Mouse (Mus musculus) adrenal gland, adult (tissue): ENCODE data around the gene Gdf3.
"Not testable (repeated sequence)": the region's sequence is repeated elsewhere in the genome, so short reads cannot be mapped to it uniquely, and the experiment has no call there.

Experiments
- DNase-seq, 2 experiments: peaks; one replicate each; pipeline ENCODE4 v3.0.0; 2022 to 2023; ENCODE audit warnings: low spot score in 1 of 2; ENCODE audit not compliant: inconsistent age in 2 of 2

The Gdf3 gene

DNA sequence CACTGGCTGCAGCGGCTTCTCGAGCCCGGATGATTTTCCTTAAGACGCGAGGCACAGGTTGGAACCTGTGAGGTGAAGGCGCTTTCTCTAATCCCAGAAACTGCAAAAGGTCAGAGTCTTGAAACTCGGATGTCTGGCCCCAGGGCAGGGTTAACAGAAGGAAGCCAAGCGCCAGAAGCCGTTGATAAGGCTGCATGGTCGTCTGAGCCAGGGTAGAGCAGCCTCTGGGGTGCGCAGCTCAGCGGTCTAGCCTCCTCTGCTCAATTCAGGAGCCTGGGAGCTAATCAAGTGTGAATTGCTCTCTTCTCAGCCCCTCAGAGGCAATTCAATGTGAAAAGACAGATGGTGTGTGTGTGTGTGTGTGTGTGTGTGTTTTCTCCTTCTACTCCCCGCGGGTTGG is at the start of gene Gdf3:
Gene Gdf3 (minus strand): TSS at position 317 of the 400 bp plus-strand sequence.
- DNase-seq, result no peak

DNA sequence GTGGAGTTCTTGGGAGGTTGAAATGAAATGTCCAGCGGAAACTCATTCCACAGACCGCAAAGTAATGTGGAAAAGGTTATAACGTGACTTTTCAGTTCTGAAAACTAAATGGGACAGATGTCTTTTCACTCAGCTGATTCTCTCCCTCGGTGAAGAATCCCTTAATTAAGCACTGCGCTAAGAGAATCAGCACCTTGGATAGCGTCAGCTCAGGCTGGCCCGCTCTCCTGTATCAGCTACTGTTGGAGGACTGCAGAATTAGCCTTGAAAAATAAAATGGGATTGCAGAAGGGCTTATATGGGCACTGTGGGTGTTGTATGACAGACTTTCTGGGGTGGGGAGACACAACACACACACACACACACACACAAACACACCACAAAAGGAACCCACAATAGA is 49.7 kb upstream of the Gdf3 start:
- peak in 1 of 2 experiments; percentile 52 for DNase-seq

DNA sequence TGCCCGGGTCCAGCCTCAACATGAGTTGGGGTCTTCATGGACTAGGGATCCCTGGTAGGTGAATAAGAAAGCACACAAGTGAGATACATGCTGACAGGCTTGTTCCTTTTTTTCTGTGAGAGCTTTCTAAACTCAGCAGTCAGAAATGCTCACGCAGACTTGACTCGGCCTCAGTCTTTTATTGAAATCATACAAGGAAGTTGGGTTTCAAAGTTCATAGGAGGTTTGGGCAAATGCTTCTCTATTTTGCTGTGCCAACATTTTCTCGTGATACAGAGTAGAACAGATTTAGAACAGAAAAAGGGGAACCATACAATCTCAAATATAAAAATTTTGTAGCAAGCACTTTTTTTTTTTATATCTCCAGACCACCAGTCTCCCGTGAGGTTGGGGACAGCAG is 47.7 kb upstream of the Gdf3 start:
- peak in 1 of 2 experiments; percentile 37 for DNase-seq

DNA sequence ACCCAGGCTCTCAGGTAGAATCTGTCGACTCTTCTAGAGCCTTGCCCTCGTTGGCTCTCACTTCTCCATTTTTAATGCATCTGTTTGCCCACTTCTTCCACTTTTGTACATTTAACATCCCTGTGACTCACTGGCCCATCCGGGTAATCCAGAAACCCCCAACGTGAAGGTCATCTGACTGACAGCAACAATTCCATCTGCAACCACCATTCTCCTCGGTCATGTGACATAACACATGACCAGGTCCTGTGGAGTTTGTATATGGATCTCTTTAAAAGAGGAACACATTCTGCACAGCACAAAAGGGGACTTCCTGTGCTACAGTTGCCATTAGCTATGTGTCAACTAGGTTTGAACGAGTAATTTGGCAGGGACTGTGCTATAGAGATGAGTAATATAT is 44.4 kb upstream of the Gdf3 start:
- peak; percentile 23 to 37 for DNase-seq

DNA sequence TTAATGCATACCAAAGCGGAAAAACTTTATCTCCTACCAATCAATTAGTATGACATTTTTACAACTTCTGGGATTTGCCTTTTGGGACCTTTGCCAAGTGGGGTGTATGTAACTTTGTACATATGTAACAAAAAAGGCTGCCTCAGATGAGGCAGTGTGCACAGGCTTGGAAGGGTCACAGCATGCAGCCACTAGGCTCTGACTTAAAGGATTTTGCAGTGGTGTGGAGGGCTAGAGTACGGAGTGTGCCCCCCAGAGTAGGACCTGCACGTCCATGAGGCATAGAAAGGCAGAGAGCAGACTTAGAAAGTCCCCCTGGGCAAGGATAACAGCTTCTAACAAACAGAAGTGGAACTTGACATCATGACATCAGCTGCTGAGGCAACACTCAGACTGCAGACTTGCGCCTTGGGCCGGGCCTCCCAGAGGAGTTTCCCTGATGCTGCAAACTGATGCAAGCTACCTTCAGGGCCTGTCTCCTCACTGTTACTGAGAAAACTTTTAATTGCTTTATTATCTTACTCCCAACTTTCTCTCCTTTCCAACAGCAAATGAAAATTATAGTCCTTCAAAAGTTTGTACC is 40.6 kb upstream of the Gdf3 start:
- DNase-seq, result no peak

DNA sequence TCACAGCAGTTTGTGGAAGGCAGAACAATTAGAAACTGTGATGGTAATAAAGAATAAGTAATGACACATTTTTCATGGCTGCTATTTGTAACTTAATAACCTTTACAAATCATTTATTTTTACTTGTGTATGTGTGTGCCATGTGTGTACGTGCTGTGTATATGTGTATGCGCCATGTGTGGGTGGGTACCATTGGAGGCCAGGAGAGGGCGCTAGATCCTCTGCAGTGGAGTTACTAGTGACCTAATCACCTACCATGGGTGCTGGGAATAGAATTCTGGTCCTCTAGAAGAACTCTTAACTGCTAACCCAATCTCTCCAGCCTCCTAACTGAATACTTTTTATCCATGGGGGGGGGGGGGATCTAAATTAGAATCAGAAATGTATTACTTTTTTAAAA is 40.0 kb upstream of the Gdf3 start:
- DNase-seq, result no peak

DNA sequence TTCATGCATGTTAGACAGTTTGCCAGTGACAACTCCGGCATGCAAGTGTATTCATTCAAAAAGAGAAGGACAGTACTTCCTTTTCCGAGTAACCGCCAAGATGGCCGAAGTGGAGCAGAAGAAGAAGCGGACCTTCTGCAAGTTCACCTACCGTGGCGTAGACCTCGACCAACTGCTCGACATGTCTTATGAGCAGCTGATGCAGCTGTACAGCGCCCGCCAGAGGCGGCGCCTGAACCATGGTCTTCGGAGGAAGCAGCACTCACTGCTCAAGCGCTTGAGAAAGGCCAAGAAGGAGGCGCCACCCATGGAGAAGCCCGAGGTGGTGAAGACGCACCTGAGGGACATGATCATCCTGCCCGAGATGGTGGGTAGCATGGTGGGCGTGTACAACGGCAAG is 34.3 kb upstream of the Gdf3 start:
- DNase-seq, result not testable (repeated sequence)

DNA sequence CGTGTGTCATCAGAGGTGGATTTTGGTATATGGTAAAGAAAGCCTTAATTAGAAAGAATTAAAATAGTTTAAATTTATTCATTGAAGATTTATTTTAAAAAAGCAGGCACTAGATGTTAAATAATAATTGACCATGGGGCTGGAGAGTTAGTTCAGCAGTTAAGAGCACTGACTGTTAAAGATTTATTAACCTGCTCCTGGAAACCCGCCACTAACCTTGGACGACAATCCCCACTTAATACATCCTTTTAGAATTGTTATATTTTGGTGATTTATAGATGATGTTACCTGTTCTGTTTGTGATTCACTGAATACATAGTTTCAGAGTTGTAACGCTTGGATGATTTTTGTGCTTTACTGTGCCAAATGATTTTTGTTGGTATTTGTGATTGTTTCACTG is 27.7 kb upstream of the Gdf3 start:
- DNase-seq, result not testable (repeated sequence)

DNA sequence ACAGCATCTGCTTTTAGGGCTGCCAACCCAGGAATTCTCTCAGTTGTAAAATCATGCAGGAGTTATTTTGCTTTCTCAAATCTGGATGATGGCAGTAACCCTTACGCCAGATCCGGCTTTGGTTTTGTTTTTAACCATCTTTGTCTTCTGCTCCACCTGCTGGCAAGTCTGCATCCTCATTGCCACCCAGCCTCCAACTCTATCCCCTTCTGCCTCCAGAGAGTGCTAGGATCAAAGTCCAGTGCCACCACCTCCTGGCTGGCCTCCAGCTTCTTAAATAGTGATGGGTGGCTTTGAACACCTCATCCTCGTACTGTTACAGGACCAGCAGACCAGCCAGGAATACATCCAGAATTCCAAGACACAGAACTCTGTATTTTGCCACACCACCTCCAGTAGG is 26.8 kb upstream of the Gdf3 start:
- DNase-seq, result no peak

DNA sequence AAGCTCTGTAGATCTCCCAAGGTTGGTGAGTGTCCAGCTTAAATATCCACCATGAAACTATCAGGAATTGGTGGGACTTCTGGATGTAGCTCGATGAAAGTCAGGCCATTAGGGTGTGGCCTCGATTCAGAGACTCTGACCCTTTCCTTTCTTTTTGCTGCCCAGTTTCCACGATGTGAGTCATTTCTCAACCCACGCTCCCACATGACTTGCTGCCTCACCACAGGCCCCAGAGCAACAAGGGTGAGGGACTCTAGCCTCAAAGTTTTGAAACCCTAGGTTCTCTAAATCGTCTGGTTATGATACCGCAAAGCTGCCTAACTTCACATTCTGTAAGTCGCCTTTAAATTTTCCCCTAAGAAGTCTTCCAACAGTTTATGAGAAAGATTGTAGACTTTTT is 25.4 kb upstream of the Gdf3 start:
- peak; percentile 15 to 56 for DNase-seq

DNA sequence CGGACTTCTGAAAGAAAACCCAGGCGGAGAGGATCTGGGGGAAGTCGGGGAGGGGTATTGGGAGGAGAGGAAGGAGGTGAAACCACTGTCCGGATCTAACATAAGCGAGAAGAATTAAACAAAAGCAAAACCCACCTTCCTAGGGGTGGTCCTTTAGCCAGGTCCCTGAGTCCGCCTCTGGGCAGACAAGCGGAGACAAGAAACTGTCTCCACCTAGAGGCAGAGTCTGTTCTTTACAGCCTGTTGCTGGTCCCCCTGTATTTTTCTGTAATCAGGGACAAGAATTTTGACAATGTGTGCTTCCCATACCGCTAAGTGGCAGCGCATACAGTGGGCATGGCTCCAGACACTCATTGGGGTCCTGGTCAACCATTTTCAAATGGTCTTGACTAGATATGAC is 23.5 kb upstream of the Gdf3 start:
- peak; percentile 23 to 72 for DNase-seq

DNA sequence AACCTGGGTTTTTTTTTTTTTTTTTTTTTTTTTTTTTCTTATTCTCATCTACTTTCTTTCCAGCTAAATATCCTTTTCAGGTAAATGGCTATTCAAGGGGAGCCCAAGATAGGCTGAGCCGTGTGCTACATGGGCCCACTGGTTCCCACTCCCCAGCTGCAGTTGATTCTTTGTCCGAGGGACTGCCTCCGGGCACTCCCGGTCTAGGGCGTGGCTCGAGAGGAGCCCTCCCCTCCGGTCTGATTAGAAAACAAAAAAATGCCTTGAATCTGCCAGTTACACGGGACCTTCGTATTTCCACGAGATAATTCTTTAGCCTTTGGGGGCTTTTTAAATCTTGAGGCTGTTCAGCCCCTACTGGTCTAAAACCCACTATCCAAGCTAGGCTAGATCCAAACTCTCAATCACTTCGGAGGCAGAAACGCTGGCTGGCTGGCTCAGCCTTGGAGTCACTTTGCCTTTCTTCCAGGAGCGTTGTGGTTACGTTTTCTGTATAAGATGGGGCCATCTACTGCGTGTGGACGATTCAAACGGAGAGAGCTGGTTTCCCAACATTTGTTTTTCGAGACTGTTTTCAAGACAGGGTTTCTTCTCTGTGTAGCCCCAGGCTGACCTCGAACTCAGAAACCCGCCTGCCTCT is 17.7 kb upstream of the Gdf3 start:
- DNase-seq, result no peak

DNA sequence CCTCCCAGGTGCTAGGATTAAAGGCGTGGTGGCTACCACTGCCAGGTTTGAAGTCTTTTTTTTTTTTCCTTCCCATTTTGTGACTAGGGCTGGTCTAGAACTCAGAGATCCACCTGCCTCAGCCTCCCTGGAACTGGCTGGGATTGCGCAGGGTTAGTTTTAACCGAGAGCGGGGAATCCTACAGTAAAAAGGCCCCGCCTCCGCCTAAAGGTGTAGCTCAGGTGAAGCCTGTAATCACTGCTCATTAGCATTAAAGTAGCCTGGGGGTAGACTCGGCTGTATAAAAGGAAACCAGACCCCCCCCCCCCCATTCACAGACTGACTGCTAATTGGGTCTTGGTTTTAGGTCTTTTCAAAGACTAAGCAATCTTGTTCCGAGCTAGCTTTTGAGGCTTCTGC is 16.2 kb upstream of the Gdf3 start, which contains the start of gene Dppa3:
Gene Dppa3 (plus strand): TSS at position 301 of the 400 bp plus-strand sequence.
- no peak for DNase-seq

DNA sequence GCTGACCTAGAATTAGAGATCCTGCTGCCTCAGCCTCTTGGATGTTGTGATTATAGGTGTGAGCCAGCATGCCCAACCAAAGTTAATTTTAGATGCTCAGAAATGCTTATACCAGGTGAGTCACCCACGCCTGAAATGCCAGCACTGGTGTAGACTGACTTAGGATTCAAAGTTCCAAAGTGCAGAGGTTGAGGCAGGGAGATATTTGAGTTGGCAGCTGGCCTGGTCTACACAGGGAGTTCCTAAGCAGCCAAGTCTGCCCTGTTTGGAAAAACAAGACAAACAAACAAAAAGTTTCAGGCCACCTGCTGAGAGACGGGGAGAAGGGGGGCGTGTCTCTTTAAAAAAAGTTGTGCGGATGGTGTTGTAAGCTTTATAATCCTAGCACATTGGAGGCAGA is 15.3 kb upstream of the Gdf3 start:
- no peak for DNase-seq

DNA sequence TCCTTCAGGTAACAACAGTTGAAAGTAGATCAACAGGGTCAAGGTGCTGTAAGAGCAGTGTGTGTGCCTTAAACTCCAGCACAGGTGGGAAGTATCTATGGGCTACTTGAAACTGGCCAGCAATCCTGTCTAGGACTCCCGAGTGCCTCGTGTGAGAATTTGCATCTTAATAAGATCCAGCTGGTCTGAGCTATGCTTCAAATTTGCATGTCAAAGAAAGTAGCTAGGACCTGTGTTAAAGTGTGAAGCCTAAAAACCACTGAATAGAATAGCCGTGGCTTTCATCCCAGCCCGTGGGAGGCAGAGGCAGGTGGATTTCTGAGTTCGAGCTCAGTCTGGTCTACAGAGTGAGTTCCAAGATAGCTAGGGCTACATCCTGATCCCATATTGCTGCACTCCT is 14.6 kb upstream of the Gdf3 start:
- no peak for DNase-seq

DNA sequence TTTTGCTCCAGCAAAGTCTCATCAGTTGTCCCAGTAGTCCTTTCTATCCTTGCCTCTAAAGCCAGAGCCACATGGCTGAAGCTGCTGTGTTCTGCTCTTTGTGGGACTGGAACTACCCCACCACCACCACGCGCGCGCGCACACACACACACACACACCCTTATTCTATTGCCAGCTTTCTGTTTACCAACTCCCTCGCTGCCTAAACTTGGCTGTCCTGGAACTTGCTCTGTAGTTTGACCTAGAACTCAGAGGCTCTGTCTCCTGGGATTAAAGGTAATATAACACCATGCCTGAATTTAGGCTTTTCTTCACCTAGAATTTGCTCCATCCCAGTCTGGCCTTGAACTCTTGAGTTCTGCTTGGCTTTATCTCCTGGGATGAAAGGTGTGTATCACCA is 11.2 kb upstream of the Gdf3 start:
- no peak for DNase-seq

DNA sequence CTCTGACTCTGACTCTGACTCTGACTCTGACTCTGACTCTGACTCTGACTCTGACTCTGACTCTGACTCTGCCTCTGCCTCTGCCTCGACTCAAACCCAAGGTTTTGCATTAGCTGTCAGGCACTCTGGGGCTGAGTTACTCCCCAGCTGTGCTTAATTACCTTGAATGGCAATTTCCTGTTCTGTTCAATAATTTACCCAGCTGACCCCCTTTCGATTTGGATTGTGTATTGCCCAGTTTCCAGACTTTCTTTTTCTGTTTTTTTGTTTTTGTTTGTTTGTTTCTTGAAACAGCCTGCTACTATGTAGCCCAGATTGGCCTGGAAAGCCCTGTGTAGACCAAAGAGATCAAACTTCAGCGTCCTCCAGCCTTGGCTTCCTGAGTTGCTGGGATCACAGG is 6.1 kb upstream of the Gdf3 start:
- DNase-seq, result no peak

DNA sequence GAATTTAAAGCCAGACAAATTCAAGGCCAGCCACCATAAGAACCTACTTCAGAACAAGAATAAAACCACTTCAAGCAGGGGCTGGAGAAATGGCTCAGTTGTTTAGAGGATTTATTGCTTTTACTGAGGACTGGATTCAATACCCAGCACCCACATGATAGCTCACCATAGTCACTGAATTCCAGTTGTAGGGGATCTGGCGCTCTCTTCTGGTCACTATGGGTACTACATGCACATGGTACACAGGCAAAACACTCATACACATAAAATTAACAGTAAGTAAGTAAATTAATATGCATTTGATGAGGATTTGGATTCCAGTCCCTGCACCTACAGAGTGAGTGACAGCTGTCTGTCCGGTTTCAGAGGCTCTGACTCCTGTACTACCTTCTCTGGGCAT is 4.2 kb upstream of the Gdf3 start:
- DNase-seq, result peak in 1 of 2 experiments; percentile 47

DNA sequence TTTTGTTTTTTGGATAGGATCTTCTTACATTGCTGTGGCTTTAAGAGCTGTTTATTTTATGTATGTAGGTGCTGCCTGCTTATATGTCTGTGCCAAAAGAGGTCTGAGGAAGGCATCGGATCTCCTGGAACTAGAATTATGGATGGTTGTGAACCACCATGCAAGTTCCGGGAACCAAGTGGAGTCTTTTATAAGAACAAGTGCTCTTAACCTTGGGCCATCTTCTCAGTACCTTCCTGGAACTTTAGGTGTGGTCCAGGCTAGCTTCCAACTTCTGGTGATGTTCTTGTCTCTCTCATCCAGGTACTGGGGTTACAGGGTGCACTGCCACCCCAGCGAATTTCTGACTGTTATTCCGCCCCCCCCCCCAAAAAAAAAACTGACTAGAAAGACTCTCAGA is 2.5 kb upstream of the Gdf3 start:
- DNase-seq, result no peak

DNA sequence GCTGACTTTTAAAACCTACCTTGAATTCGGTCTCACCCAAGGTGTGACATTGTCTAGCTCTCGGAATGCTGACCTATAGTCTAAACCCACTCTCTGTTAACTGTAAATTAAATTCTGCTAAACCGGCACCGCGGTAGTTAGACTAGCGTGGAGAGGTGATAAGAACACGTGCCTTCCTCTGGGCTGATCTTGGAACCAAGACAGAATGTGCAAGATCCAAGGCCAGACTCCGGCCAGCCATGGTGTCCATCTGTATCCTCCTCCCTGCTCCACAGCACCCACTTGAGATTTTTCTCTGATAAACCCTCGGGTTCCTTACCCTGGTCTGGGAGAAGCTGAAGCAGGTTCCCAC is 534 bp downstream of the Gdf3 start:
- no peak for DNase-seq

DNA sequence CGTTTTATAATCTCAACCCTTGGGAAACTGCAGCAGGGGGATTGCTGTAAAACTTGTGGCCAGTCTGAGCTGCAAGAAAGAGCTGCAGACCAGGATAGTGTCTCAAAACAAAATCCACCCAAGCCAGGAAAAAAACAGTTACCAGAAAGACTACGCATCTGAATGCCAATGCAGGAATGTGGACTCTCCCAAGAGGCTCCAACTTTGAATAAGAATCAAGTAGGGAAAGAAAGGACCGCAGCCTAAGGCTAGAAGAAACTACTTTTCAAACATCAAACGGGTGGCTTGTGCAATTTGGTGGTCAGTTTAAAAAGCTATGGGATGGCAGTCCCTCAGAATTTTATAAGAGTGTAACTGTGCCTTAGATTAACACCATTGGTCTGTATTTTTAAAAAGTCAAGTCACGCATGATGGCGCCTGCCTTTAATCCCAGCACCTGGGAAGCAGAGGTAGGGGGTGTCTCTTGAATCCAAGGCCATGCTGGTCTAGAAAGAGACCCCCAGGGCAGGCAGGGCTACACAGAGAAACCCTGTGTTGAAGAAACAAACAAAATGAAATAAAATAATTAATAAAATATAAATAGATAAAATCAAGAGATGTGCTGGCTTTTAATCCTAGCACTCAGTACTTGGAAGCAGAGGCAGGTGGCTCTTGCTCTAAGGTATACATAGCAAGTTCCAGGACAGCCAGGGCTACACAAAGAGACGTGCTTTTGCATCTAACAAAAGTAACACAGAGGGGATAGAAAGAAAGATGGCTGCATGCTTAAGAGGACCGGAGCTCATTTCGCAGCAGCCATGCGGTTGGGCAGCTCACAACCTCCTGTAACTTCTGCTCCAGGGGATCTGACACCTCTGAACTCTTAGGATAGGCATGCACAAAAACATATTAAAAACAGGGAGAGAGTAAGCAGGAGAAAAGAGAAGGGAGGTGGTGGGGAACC is 1.2 kb downstream of the Gdf3 start:
- no peak for DNase-seq

DNA sequence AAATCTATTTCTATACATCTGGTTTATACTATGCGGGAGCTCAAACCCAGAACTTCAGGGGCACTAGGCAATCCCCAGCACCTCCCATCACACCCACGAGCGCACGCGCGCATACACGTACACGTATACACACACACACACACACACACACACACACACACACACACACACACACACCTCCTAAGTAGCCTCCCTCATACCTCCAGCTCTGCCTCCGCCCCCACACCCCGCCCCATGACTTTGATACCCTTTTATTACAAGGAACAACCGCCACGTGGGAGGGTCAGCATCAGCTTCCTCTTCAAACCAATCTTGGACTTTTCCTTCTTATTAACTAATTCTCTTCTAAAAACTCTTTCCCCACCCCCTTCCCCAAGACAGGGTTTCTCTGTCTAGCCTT is 2.2 kb downstream of the Gdf3 start:
- DNase-seq, result no peak
